9 mouse cellular contexts compared by ENCODE assay signal in genomic region chr10:80033511-80034391, GRCm38 (mm10). TPM values are rescaled to one million over a fixed set of nuclear protein-coding genes. Genes with fewer than 3 reads are reported as not detected.
DNase-seq lines count a peak whose midpoint lies in the region; ATAC-seq and TF ChIP-seq lines count a peak whose summit lies in the region.
"Had no signal": no experiment of that assay in that cellular context is flagged by ENCODE, and none has a peak within 500 bp of the region (broad histone marks: within the 10 kb centered on the region; RNA-seq: fewer than 3 reads in every experiment).

No protein-coding gene starts in this region.

- no peaks in the 10 kb centered on the region for H3K27me3 ChIP-seq in heart, postnatal 0 days (ENCODE audit: control insufficient read depth, insufficient read depth, low read length)
- H3K27me3 ChIP-seq in limb, embryonic 11.5 days (ENCODE audit: control insufficient read depth, insufficient read depth, low read length): no peaks in the 10 kb centered on the region
- H3K27me3 ChIP-seq in midbrain, embryonic 13.5 days: no peaks in the 10 kb centered on the region
- H3K27me3 ChIP-seq: neural tube, embryonic 12.5 days had no signal

- H3K4me3 ChIP-seq in heart, postnatal 0 days (ENCODE audit: low read depth, low read length): no peak overlapping the region
- no peak overlapping the region for H3K4me3 ChIP-seq in limb, embryonic 11.5 days (ENCODE audit: low read depth, low read length)
- no peak overlapping the region for H3K4me3 ChIP-seq in midbrain, embryonic 13.5 days (replicated peaks)
- H3K4me3 ChIP-seq: neural tube, embryonic 12.5 days had no signal

- H3K4me1 ChIP-seq in heart, postnatal 0 days (ENCODE audit: control insufficient read depth, insufficient read depth): peaks cover 25% of the 10 kb centered on the region
- H3K4me1 ChIP-seq in limb, embryonic 11.5 days (ENCODE audit: control insufficient read depth, insufficient read depth, low read length): peaks cover 9% of the 10 kb centered on the region
- H3K4me1 ChIP-seq in midbrain, embryonic 13.5 days (replicated peaks): peaks cover 17% of the 10 kb centered on the region

- TF ChIP-seq EP300 in heart, postnatal 0 days (IDR thresholded peaks at IDR 0.05; ENCODE audit: low read depth): no peak

- peak; percentile 46 for DNase-seq in cerebellum, adult 11 months
- DNase-seq in cerebellum, adult 8-10 months: no peak
- peak; percentile 54 for DNase-seq in A20 (ENCODE audit: low read depth, low spot score)
- peak; percentile 63 for DNase-seq in cerebellum, adult 9-11 months
- no peak for DNase-seq in heart, postnatal 0 days (ENCODE audit: low spot score)
- DNase-seq in limb, embryonic 11.5 days (ENCODE audit: low spot score): peak; percentile 33
- no peak for DNase-seq in right cerebral cortex, postnatal 14 days

- TF ChIP-seq CTCF in heart, postnatal 0 days (IDR thresholded peaks at IDR 0.05; ENCODE audit: low read depth): peak; percentile 71

- H3K36me3 ChIP-seq in heart, postnatal 0 days (replicated peaks; ENCODE audit: control insufficient read depth, insufficient read depth, low read length): peaks cover 29% of the 10 kb centered on the region
- peaks cover 24% of the 10 kb centered on the region for H3K36me3 ChIP-seq in limb, embryonic 11.5 days (ENCODE audit: control insufficient read depth, insufficient read depth, low read length)
- peaks cover 38% of the 10 kb centered on the region for H3K36me3 ChIP-seq in midbrain, embryonic 13.5 days

- no peak overlapping the region for H3K9ac ChIP-seq in heart, postnatal 0 days (replicated peaks; ENCODE audit: low read depth, low read length)
- no peak overlapping the region for H3K9ac ChIP-seq in limb, embryonic 11.5 days (ENCODE audit: low read length)
- no peak overlapping the region for H3K9ac ChIP-seq in midbrain, embryonic 13.5 days (replicated peaks)
- H3K9ac ChIP-seq: neural tube, embryonic 12.5 days had no signal

- H3K9me3 ChIP-seq in heart, postnatal 0 days (replicated peaks; ENCODE audit: control insufficient read depth, low read length): no peaks in the 10 kb centered on the region
- no peaks in the 10 kb centered on the region for H3K9me3 ChIP-seq in limb, embryonic 11.5 days (ENCODE audit: control insufficient read depth, low read length)
- no peaks in the 10 kb centered on the region for H3K9me3 ChIP-seq in midbrain, embryonic 13.5 days
- H3K9me3 ChIP-seq: neural tube, embryonic 12.5 days had no signal

- H3K27ac ChIP-seq in heart, postnatal 0 days (ENCODE audit: low read depth): peak overlapping the region; percentile 77
- H3K27ac ChIP-seq in limb, embryonic 11.5 days (replicated peaks; ENCODE audit: low read depth, low read length): no peak overlapping the region
- peak overlapping the region; percentile 56 for H3K27ac ChIP-seq in midbrain, embryonic 13.5 days
- H3K27ac ChIP-seq: neural tube, embryonic 12.5 days had no signal

- ATAC-seq in heart, postnatal 0 days (ENCODE audit: insufficient read depth, low read depth): peak; percentile 57
- ATAC-seq in limb, embryonic 11.5 days (ENCODE audit: insufficient number of reproducible peaks, low FRiP score, low TSS enrichment, low read depth): no peak
- no peak for ATAC-seq in midbrain, embryonic 13.5 days

- no peak overlapping the region for H3K4me2 ChIP-seq in heart, postnatal 0 days (ENCODE audit: low read depth, low read length)
- H3K4me2 ChIP-seq in limb, embryonic 11.5 days (ENCODE audit: low read depth, severe bottlenecking): no peak overlapping the region
- no peak overlapping the region for H3K4me2 ChIP-seq in midbrain, embryonic 13.5 days (replicated peaks)
- H3K4me2 ChIP-seq: neural tube, embryonic 12.5 days had no signal

- WGBS in heart, postnatal 0 days: 23% methylated on average over 9 of the region's 9 CpGs
- WGBS in limb, embryonic 11.5 days: 46% methylated on average over 9 of the region's 9 CpGs
- WGBS in midbrain, embryonic 13.5 days: 49% methylated on average over 9 of the region's 9 CpGs

RNA-seq across cellular contexts. Expression of gene Polr2e, which starts 5.8 kb away (rescaled TPM):
- total RNA-seq in heart, postnatal 0 days (2014; rRNA removed; ENCODE audit: low replicate concordance): 70.6 and 106 TPM in 2 replicates
- 120 and 123 TPM in 2 replicates for polyA plus RNA-seq in heart, postnatal 0 days (2015; fragmentation: Nextera tagmentation; extraction: Ambion mirVana)
- 294 and 308 TPM in 2 replicates for polyA plus RNA-seq in limb, embryonic 11.5 days (2014; fragmentation: Nextera tagmentation; extraction: Ambion mirVana)
- polyA plus RNA-seq in midbrain, embryonic 13.5 days (2015; fragmentation: Nextera tagmentation; extraction: Ambion mirVana): 159 and 174 TPM in 2 replicates

RNA-seq across cellular contexts. Expression of gene Gpx4, which starts 13.2 kb away (rescaled TPM):
- total RNA-seq in heart, postnatal 0 days (2014; rRNA removed; ENCODE audit: low replicate concordance): 490 and 500 TPM in 2 replicates
- 874 and 900 TPM in 2 replicates for polyA plus RNA-seq in heart, postnatal 0 days (2015; fragmentation: Nextera tagmentation; extraction: Ambion mirVana)
- polyA plus RNA-seq in limb, embryonic 11.5 days (2014; fragmentation: Nextera tagmentation; extraction: Ambion mirVana): 475 and 534 TPM in 2 replicates
- 498 and 532 TPM in 2 replicates for polyA plus RNA-seq in midbrain, embryonic 13.5 days (2015; fragmentation: Nextera tagmentation; extraction: Ambion mirVana)

RNA-seq across cellular contexts. Expression of gene Arhgap45, which starts 17.3 kb away (rescaled TPM):
- total RNA-seq in heart, postnatal 0 days (2014; rRNA removed; ENCODE audit: low replicate concordance): 3.9 and 11.0 TPM in 2 replicates
- 1.9 TPM in 2 replicates for polyA plus RNA-seq in heart, postnatal 0 days (2015; fragmentation: Nextera tagmentation; extraction: Ambion mirVana)
- 8.5 and 10.8 TPM in 2 replicates for polyA plus RNA-seq in limb, embryonic 11.5 days (2014; fragmentation: Nextera tagmentation; extraction: Ambion mirVana)
- polyA plus RNA-seq in midbrain, embryonic 13.5 days (2015; fragmentation: Nextera tagmentation; extraction: Ambion mirVana): 1.5 and 1.6 TPM in 2 replicates

RNA-seq across cellular contexts. Expression of gene Abca7, which starts 37.5 kb away (rescaled TPM):
- 10.4 and 11.4 TPM in 2 replicates for total RNA-seq in heart, postnatal 0 days (2014; rRNA removed; ENCODE audit: low replicate concordance)
- 1.9 TPM in 2 replicates for polyA plus RNA-seq in heart, postnatal 0 days (2015; fragmentation: Nextera tagmentation; extraction: Ambion mirVana)
- polyA plus RNA-seq in limb, embryonic 11.5 days (2014; fragmentation: Nextera tagmentation; extraction: Ambion mirVana): 1.3 and 1.4 TPM in 2 replicates
- polyA plus RNA-seq in midbrain, embryonic 13.5 days (2015; fragmentation: Nextera tagmentation; extraction: Ambion mirVana): 5.4 and 5.8 TPM in 2 replicates

RNA-seq across cellular contexts. Expression of gene Cnn2, which starts 45.4 kb away (rescaled TPM):
- 142 and 158 TPM in 2 replicates for total RNA-seq in heart, postnatal 0 days (2014; rRNA removed; ENCODE audit: low replicate concordance)
- 126 and 149 TPM in 2 replicates for polyA plus RNA-seq in heart, postnatal 0 days (2015; fragmentation: Nextera tagmentation; extraction: Ambion mirVana)
- polyA plus RNA-seq in limb, embryonic 11.5 days (2014; fragmentation: Nextera tagmentation; extraction: Ambion mirVana): 250 and 255 TPM in 2 replicates
- 29.5 and 37.1 TPM in 2 replicates for polyA plus RNA-seq in midbrain, embryonic 13.5 days (2015; fragmentation: Nextera tagmentation; extraction: Ambion mirVana)

Comparison
In these comparisons a context has a peak if more than half of its experiments do, and no peak if none do; other contexts are left out.
1. DNase-seq: peak in cerebellum, adult 11 months (single experiment), A20 (single experiment), cerebellum, adult 9-11 months (single experiment) and limb, embryonic 11.5 days (single experiment); none in cerebellum, adult 8-10 months (single experiment), heart, postnatal 0 days (single experiment) and right cerebral cortex, postnatal 14 days (single experiment).